Mouse (Mus musculus) v-Abl transformed pro-B cells (cell line): ENCODE measurements around the gene Slc25a41.

ENCODE experiments used
- in situ Hi-C, 2 experiments: fragments of 400-800 bp; cut with MboI; formaldehyde crosslinking; loops; one replicate each; pipeline ENCODE4 v1.15.1; 2025; ENCODE audit not compliant: unreplicated experiment in 2 of 2

Slc25a41 gene

DNA sequence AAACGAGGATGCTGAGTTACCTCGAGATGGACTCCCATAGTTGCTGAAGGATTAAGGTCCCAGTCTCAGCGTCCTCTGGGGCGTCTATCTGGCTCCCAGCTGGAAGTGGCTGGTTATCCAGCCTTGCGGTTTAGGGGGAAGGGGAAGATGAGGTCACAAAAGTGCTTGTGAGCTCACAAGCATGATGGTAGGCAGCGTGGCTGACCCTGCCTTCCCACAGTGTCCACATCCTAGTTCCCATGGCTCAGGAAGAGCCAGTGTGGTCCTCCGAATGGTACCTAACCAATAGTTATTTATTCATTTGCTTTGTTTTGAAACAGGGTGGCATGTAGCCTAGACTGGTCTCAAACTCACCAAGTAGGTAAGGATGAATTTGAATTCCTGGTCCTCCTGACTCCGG lies at the start of gene Slc25a41:
TSS of gene Slc25a41 (minus strand) at position 101 of the 400 bp plus-strand sequence.
- in situ Hi-C loops: no loop called here

GRCm38 (mm10) chr17:57087049-57087832 lies 45.8 kb upstream of the Slc25a41 start, which contains the start of gene Tubb4a:
Gene Tubb4a, minus strand, starts transcription at chr17:57087782.
- in situ Hi-C loops: no loop called here

GRCm38 (mm10) chr17:57085970-57086757 lies 44.7 kb upstream of the Slc25a41 start:
- in situ Hi-C loops: no loop called here

DNA sequence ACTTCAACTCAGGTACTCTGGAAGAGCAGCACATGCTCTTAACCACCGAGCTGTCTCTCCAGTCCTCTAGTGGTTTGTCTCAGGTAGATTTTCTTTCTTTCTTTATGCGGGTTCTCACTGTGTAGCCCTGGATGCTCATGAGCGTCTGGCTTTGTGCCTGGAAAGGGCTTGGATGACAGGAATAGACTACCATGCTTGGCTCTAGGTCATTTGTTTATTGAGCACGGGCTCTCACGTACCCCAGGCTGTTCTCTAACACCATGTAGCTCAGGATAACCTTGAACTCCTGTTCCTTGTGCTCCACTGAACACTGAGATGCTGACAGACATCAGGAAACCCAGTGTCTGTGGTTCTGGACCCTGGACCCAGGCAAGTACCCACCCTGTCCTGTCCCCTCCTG lies 41.0 kb upstream of the Slc25a41 start:
- in situ Hi-C loops: no loop called here

DNA sequence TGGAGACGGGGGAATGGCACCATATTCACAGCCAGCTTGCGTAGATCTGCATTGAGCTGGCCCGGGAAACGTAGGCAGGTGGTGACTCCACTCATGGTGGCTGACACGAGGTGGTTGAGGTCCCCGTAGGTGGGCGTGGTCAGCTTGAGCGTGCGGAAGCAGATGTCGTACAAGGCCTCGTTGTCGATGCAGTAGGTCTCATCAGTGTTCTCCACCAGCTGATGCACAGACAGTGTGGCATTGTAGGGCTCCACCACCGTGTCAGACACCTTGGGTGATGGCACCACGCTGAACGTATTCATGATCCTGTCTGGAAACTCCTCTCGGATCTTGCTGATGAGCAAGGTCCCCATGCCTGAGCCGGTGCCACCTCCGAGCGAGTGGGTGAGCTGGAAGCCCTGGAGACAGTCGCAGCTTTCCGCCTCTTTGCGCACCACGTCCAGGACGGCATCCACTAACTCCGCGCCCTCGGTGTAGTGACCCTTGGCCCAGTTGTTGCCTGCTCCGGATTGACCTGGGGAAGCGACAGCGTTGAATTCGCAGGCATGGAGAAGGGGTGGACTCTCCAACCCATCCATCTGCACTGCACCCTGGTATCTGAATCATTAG lies 39.9 kb upstream of the Slc25a41 start:
- in situ Hi-C loops: no loop called here

GRCm38 (mm10) chr17:57079919-57080318 lies 38.5 kb upstream of the Slc25a41 start:
- in situ Hi-C loops: loop anchor here in 1 of 2 experiments (5.0 kb wide), 1 partner anchor 83 kb away; the partner anchor contains the start of gene Alkbh7

GRCm38 (mm10) chr17:57078336-57078735 lies 36.9 kb upstream of the Slc25a41 start, which contains the start of gene Dennd1c:
Gene Dennd1c, minus strand, starts transcription at chr17:57078514.
- in situ Hi-C loops: loop anchor here in 1 of 2 experiments (5.0 kb wide), 1 partner anchor 81 kb away; the partner anchor contains the start of gene Alkbh7

DNA sequence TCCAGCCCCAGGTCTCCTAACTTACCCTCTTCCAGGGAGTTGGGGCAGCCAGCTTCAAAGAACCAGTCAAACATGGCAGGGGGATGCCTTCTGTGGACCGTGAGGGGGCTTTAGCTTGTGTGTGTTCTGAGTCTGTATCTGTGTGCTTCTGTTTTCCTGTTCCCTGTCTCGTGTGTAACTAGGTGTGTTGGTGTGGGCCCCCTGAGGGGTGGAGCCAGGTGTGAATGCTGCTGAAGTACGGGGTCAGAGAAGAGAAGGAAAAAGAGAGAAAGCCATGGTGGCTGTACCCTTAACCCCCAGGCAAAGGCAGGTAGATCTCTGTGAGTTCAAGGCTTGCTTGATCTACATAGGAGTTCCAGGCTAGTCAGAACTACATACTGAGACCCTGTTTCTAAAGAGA lies 35.5 kb upstream of the Slc25a41 start:
- in situ Hi-C loops: loop anchor here in 1 of 2 experiments (5.0 kb wide), 1 partner anchor 80 kb away; the partner anchor contains the start of gene Alkbh7

- in situ Hi-C loops: no loop called here
Measured at GRCm38 (mm10) chr17:57070699-57071098, 29.2 kb upstream of the Slc25a41 start.

DNA sequence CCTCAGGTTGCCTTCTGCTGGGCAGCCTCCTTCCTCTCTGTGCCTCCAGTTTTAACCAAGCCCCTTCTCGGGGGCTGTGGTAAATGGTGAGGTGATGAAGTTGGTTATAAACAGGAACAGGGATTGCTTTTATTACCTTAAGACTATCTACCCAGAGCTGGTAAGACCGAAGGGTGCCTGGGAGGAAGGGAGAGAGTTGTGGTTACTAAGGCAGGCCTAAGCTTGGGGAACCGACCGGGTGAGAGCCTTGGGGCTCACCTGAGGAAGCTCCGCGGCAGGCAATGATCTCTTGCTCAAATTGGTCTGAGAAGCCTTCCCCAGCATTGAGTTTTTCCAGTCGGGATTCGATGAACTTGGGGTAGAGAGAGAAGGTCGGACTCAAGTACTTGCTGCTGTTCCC lies 28.8 kb upstream of the Slc25a41 start:
- in situ Hi-C loops: no loop called here

- in situ Hi-C loops: loop anchor here (10.0 kb wide), 1 partner anchor 232 kb away; the partner anchor contains the start of gene Rfx2 (in 2 of the 2)
Measured at GRCm38 (mm10) chr17:57066908-57067307, 25.5 kb upstream of the Slc25a41 start.

DNA sequence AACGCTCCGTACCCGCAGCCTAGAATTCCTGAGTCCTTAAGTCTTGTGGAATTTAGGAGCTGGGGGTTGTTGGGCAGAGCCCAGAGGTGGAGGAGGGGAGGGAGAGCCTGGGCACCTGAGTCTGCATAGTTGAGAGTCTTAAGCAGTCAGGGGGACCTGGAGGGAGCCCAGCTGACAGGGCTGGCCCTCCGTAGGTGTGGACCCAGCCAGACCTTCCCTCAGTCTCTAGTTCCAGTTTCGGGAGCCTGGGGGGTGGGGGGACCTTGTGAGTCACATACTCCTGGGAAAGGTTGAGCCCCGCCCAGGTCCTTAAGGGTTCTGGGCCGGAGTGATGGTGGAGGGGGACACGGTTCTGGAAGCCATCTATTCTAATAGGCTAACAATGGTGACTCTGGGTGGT lies 21.6 kb upstream of the Slc25a41 start:
- in situ Hi-C loops: loop anchor here (10.0 kb wide), 1 partner anchor 228 kb away; the partner anchor contains the start of gene Rfx2 (in 2 of the 2)

GRCm38 (mm10) chr17:57062548-57062947 lies 21.1 kb upstream of the Slc25a41 start:
- in situ Hi-C loops: loop anchor here (10.0 kb wide), 1 partner anchor 228 kb away; the partner anchor contains the start of gene Rfx2 (in 2 of the 2)

DNA sequence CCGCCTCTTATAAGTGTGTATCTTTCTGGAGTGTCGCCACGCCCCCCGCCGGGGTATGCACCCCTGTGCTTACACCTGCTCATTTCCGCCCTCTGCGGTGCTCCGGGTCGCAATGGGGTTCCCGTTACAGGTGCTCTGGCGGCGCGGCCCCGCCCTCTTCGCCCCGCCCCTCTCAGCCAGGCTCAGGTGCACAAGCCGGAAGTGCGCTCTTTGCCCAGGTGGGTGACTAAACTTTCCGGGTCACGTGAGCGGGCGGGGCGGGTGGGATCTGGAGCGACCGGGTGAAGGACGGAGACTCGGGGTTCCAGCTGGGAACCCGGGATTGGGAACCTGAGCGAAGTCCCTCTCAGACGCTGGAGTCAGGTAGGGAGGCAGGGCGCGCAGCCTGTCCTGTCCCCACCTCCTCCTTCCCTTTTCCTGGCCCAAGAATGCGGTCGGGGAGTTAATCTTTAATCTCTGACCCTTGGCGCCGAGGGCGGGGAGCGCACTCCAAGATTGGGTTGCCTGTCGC lies 20.6 kb upstream of the Slc25a41 start:
- in situ Hi-C loops: loop anchor here (10.0 kb wide), 1 partner anchor 227 kb away; the partner anchor contains the start of gene Rfx2 (in 2 of the 2)

DNA sequence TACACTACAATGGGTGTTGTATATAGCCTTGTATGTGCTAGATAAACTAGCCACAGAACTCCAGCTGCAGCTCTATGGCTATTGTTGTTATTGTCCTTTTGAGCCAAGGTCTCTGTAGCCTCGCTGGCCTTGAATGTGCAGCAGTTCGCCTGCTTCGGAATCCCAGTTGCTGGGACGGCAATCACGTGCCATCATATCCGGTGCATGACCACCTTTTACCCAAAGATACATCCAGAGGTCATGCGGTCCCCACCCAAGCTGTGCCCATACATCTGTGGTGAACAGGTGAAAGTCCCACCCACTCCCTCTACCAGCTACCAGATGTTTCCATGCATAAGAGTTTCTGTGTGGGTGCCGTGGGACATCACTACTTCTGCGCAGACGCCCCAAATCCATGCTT lies 19.6 kb upstream of the Slc25a41 start:
- in situ Hi-C loops: loop anchor here (10.0 kb wide), 1 partner anchor 226 kb away; the partner anchor contains the start of gene Rfx2 (in 2 of the 2)

- in situ Hi-C loops: loop anchor here (10.0 kb wide), 1 partner anchor 226 kb away; the partner anchor contains the start of gene Rfx2 (in 2 of the 2)
Measured at GRCm38 (mm10) chr17:57060231-57060801, 18.9 kb upstream of the Slc25a41 start.

DNA sequence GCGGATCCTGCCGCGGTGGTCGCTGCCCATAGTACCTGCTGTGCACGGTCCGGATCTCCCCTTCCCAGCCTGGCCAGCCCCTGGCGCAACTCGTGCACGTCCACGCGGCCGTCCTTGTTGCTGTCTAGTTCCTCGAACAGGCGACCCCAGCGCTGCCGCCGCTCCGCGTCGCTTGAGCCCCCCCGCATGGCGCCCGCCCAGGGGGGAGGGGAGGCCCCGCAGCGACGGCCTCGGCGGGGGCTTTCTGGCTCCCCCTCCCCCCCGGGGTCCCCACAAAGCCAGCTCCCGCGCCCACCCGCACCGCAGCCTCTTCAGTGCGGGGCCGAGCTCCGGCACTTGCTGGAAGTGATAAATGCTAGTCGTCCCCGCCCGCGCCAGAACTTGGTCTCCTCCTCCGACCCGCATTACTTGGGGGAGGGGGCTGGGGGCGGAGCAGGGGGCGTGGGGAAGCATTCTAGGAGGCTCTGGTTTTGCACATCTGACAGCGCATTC lies 18.1 kb upstream of the Slc25a41 start, which contains the start of gene Slc25a23:
TSS of gene Slc25a23 (minus strand) at position 378 of the 492 bp plus-strand sequence.
- in situ Hi-C loops: no loop called here

DNA sequence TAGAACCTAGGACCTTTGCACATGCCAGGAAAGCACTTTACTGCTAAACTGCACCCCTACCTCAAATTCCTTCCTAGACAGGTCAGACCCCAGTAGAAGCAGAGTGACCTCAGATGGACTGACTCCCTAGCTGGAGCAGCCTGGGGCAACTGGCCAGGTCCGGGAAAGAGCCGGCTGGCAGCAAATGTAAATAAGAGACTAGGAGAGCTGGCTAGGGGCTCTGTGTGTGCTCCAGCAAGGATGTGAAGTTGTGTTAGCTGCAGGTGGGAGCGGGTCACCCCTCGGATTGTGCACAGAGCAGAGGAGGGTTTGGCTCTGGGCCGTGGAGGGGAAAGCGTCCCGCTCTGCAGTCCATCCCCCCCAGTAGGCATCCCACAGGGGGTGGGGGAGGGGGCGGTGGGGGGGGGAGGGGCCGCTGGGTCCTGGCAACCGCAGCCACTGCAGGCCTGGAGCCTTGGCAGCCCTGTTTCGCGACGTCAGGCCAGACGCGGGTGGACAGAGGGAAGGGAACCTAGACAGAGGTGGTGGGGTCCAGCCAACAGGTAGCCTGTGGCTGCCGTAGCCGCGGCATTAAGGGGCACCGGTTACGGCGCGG lies 17.5 kb upstream of the Slc25a41 start, which contains the start of gene Crb3:
TSS of gene Crb3 (plus strand) at position 215 of the 595 bp plus-strand sequence.
- in situ Hi-C loops: no loop called here

DNA sequence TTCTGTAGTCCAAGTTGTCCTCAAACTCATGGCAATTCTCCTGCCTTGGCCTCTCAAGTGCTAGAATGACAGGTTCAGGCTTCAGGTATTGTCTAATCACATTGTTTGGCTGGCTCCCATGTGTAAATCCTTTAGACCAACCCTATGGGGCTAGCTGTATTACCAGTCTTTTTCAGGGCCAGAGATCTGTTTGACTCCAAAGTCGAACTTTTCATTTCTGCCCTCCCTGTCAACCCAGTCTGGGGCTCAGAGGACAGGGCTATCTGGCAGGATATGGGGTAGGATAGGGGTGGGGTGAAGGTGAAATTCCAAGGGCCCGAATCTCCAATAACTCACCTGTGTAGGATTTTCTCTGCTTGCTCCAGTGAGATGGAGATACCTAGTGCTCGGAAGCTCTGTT lies 14.8 kb upstream of the Slc25a41 start:
- in situ Hi-C loops: no loop called here
